Mouse (Mus musculus) kidney, adult 2 months (tissue): Measurements from ENCODE around the gene Dbx1. TPM values are rescaled to one million over a fixed set of nuclear protein-coding genes. Genes with fewer than 3 reads are reported as not detected.

Experiments
- DNase-seq: peaks from one replicate; pipeline ENCODE4 v3.0.0; 2021
- H3K27ac ChIP-seq: fragments of 200-500 bp; 2 replicates; pipeline ENCODE4 v1.5.1; 2012; ENCODE audit warnings: low read depth, low read length, control low read depth, inconsistent platforms; ENCODE audit not compliant: insufficient read depth
- H3K27me3 ChIP-seq: fragments of 200-500 bp; replicated peaks from 2 replicates; pipeline ENCODE4 v1.6.1; 2012; ENCODE audit warnings: mild to moderate bottlenecking, moderate library complexity, low read length, inconsistent platforms; ENCODE audit not compliant: control insufficient read depth, insufficient read depth
- H3K36me3 ChIP-seq: fragments of 200-500 bp; 2 replicates; pipeline ENCODE4 v1.6.1; 2012; ENCODE audit warnings: mild to moderate bottlenecking, moderate library complexity, low read length, inconsistent platforms; ENCODE audit not compliant: control insufficient read depth, insufficient read depth
- H3K4me1 ChIP-seq: fragments of 200-500 bp; 2 replicates; pipeline ENCODE4 v1.6.1; 2011; ENCODE audit warnings: low read length; ENCODE audit not compliant: control insufficient read depth, insufficient read depth
- H3K4me3 ChIP-seq: fragments of 200-500 bp; 2 replicates; pipeline ENCODE4 v1.5.1; 2011; ENCODE audit warnings: mild to moderate bottlenecking, low read depth, low read length, control low read depth; ENCODE audit not compliant: insufficient read depth
- CTCF ChIP-seq: fragments of 200-500 bp; conservative IDR thresholded peaks from 2 replicates; pipeline ENCODE4 v1.5.1; 2011; ENCODE audit warnings: low read depth, mild to moderate bottlenecking, control low read depth, low read length, moderate library complexity, mixed read lengths; ENCODE audit not compliant: insufficient read depth, insufficient read length
- POLR2A ChIP-seq: fragments of 200-500 bp; IDR thresholded peaks from one replicate; pipeline ENCODE4 v1.6.1; 2011; ENCODE audit warnings: low read depth, low read length, control low read depth
- WGBS: fragments of 180-500 bp; shearing (Covaris S2); methylation state at CpG from one replicate; pipeline ENCODE4 v1.1.7; 2018; 5-methylcytosine and 5-hydroxymethylcytosine counted together
- polyA plus RNA-seq: library from polyadenylated mRNA; depleted of rRNA; stranded (reverse); fragments of >200 nt; gene quantifications from 2 replicates; pipeline ENCODE4 v1.2.3, GENCODE M21; 2012

Gene Dbx1
- polyA plus RNA-seq, 1 experiment = not detected

- 81% methylated on average over 1 of the region's 1 CpGs for WGBS
- Histone ChIP-seq H3K27me3 (no peaks in the 10 kb centered on the region; the same call in 1 of the 2 replicates), H3K27ac (no peak overlapping the region), H3K36me3 (no peaks in the 10 kb centered on the region), H3K4me1 (no peaks in the 10 kb centered on the region), H3K4me3 (no peak overlapping the region)
- TF ChIP-seq POLR2A (no peak), CTCF (no peak)
- no peak for DNase-seq
These were observed 16.5 kb downstream of the Dbx1 start for GRCm38 (mm10) chr7:49620160-49620559.

GRCm38 (mm10) chr7:49617087-49617486, 19.6 kb downstream of the Dbx1 start:
- Histone ChIP-seq H3K4me1 (no peaks in the 10 kb centered on the region), H3K36me3 (no peaks in the 10 kb centered on the region), H3K4me3 (no peak overlapping the region), H3K27me3 (no peaks in the 10 kb centered on the region), H3K27ac (no peak overlapping the region)
- no peak for TF ChIP-seq POLR2A
- TF ChIP-seq CTCF = no peak
- 79% methylated on average over 4 of the region's 4 CpGs for WGBS
- no peak for DNase-seq

- DNase-seq = peak; percentile 53
- no peak overlapping the region for H3K4me3 ChIP-seq
- TF ChIP-seq CTCF (peak; percentile 90), POLR2A (no peak)
- no peaks in the 10 kb centered on the region for H3K27me3 ChIP-seq
- H3K27ac ChIP-seq = no peak overlapping the region
- 7% methylated on average over 7 of the region's 7 CpGs for WGBS
- no peaks in the 10 kb centered on the region for H3K4me1 ChIP-seq
- H3K36me3 ChIP-seq = no peaks in the 10 kb centered on the region
These were observed 20.4 kb downstream of the Dbx1 start for GRCm38 (mm10) chr7:49616258-49616735.

- no peaks in the 10 kb centered on the region for H3K4me1 ChIP-seq
- no peaks in the 10 kb centered on the region for H3K27me3 ChIP-seq
- 70% methylated on average over 15 of the region's 15 CpGs for WGBS
- H3K4me3 ChIP-seq = no peak overlapping the region
- TF ChIP-seq CTCF (no peak), POLR2A (no peak)
- no peaks in the 10 kb centered on the region for H3K36me3 ChIP-seq
- H3K27ac ChIP-seq = no peak overlapping the region
- peak; percentile 42 for DNase-seq
These were observed 31.5 kb downstream of the Dbx1 start for GRCm38 (mm10) chr7:49604965-49605795.

DNA sequence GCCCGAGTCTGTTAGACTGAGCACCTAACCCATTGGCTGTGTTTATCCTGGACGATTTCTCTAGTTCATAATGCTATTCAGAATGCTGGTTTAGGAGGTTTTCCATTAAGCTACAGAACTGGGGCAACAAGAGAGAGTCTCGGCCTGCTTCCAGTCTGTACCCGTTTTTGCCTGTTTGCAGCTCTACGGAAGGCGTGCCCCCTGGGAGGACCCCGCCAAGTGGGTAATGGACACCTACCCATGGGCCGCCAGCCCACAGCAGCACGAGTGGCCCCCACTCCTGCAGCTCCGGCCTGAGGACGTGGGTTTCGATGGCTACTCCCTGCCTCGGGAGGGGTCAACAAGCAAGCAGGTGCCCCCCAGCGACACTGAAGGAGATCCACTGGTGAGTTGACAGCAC, 32.4 kb downstream of the Dbx1 start:
- Histone ChIP-seq H3K27me3 (no peaks in the 10 kb centered on the region), H3K4me3 (no peak overlapping the region), H3K27ac (no peak overlapping the region), H3K36me3 (no peaks in the 10 kb centered on the region), H3K4me1 (no peaks in the 10 kb centered on the region)
- TF ChIP-seq CTCF = no peak
- no peak for TF ChIP-seq POLR2A
- WGBS = 84% methylated on average over 14 of the region's 14 CpGs
- DNase-seq = no peak

GRCm38 (mm10) chr7:49601191-49601975, 35.3 kb downstream of the Dbx1 start:
- WGBS = 43% methylated on average over 13 of the region's 13 CpGs
- H3K4me3 ChIP-seq = no peak overlapping the region
- peak; percentile 86 for TF ChIP-seq CTCF
- TF ChIP-seq POLR2A = no peak
- DNase-seq = peak; percentile 72
- H3K27me3 ChIP-seq = no peaks in the 10 kb centered on the region
- H3K27ac ChIP-seq = no peak overlapping the region
- H3K4me1 ChIP-seq = no peaks in the 10 kb centered on the region
- H3K36me3 ChIP-seq = no peaks in the 10 kb centered on the region

GRCm38 (mm10) chr7:49599950-49600349, 36.7 kb downstream of the Dbx1 start:
- TF ChIP-seq CTCF = no peak
- no peak for TF ChIP-seq POLR2A
- DNase-seq = no peak
- Histone ChIP-seq H3K27ac (no peak overlapping the region), H3K4me3 (no peak overlapping the region), H3K36me3 (no peaks in the 10 kb centered on the region), H3K27me3 (no peaks in the 10 kb centered on the region), H3K4me1 (no peaks in the 10 kb centered on the region)
- 63% methylated on average over 3 of the region's 3 CpGs for WGBS
